ENCODE assay signal across 27 mouse cellular contexts in the genomic region with DNA sequence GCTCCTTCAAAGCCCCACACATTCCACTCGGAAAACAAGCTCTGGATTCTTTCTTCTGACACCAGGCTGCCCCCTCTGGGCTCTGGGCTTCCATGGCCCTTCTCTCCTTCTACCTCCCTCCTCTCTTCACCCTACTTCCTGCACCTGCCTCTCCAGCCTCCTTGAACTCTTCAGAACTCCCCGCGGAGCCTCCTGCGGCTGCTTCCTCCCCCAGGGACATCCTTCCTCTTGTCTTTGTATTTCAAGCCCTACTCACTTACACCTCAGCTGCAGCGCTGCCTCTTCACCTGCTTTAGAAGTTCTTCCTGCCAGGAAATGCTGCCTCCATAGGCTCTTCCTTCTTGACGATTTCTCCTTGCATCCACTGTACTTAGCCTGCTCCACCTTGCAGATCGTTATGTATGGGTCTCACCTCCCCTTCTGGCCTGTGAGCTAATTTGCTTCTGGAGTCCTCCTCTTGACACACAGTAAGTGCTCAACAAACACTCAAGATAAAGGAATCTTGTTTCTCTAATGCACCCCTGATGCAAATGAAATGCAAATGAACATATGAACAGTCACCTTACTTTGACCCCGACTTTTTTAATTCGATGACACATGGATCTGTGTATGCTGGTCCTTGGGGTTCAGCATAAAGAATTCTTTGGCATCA.
DNase-seq lines count a peak whose midpoint lies in the region; ATAC-seq lines count a peak whose summit lies in the region.
"Had no signal": no experiment of that assay in that cellular context is flagged by ENCODE, and none has a peak within 500 bp of the region (broad histone marks: within the 10 kb centered on the region; RNA-seq: fewer than 3 reads in every experiment).

No protein-coding gene starts in this region.

- no peak overlapping the region for H3K4me3 ChIP-seq in limb, embryonic 12.5 days (replicated peaks)
- H3K4me3 ChIP-seq in limb, embryonic 10.5 days, result no peak overlapping the region
- no peak overlapping the region for H3K4me3 ChIP-seq in forebrain, embryonic 13.5 days
- H3K4me3 ChIP-seq: forebrain, embryonic 15.5 days; hindbrain, embryonic 13.5 days; limb, embryonic 13.5 days; lung, embryonic 15.5 days; midbrain, embryonic 12.5 days; neural tube, embryonic 13.5 days had no signal

- peaks cover 10% of the 10 kb centered on the region for H3K27me3 ChIP-seq in limb, embryonic 12.5 days
- H3K27me3 ChIP-seq in limb, embryonic 10.5 days (ENCODE audit: low read depth, poor library complexity, severe bottlenecking), result peaks cover 14% of the 10 kb centered on the region; the same call in 1 of the 2 replicates
- no peaks in the 10 kb centered on the region for H3K27me3 ChIP-seq in forebrain, embryonic 13.5 days
- H3K27me3 ChIP-seq: forebrain, embryonic 15.5 days; lung, embryonic 15.5 days; neural tube, embryonic 13.5 days; Patski had no signal

- H3K9ac ChIP-seq in limb, embryonic 12.5 days (replicated peaks), result 0 out of 2 replicates have a peak overlapping the region, but pooled peaks have one; percentile 0
- no peak overlapping the region for H3K9ac ChIP-seq in forebrain, embryonic 13.5 days
- H3K9ac ChIP-seq: forebrain, embryonic 15.5 days; hindbrain, embryonic 13.5 days; limb, embryonic 13.5 days; lung, embryonic 15.5 days; midbrain, embryonic 12.5 days; neural tube, embryonic 13.5 days had no signal

- WGBS in limb, embryonic 12.5 days, result 46% methylated on average over 9 of the region's 9 CpGs
- WGBS in limb, embryonic 10.5 days, result 49% methylated on average over 9 of the region's 9 CpGs
- 58% methylated on average over 9 of the region's 9 CpGs for WGBS in forebrain, embryonic 13.5 days

- no peak overlapping the region for H3K4me2 ChIP-seq in limb, embryonic 12.5 days
- H3K4me2 ChIP-seq in forebrain, embryonic 13.5 days, result no peak overlapping the region
- H3K4me2 ChIP-seq: forebrain, embryonic 15.5 days; heart, embryonic 11.5 days; hindbrain, embryonic 13.5 days; limb, embryonic 13.5 days; liver, embryonic 11.5 days; lung, embryonic 15.5 days; midbrain, embryonic 12.5 days; neural tube, embryonic 13.5 days had no signal

- peaks cover 22% of the 10 kb centered on the region for H3K4me1 ChIP-seq in limb, embryonic 12.5 days (replicated peaks)
- peaks cover 16% of the 10 kb centered on the region for H3K4me1 ChIP-seq in limb, embryonic 10.5 days
- H3K4me1 ChIP-seq in forebrain, embryonic 13.5 days, result peaks cover 7% of the 10 kb centered on the region; the same call in 1 of the 2 replicates

- H3K9me3 ChIP-seq in limb, embryonic 12.5 days, result no peaks in the 10 kb centered on the region
- no peaks in the 10 kb centered on the region for H3K9me3 ChIP-seq in limb, embryonic 10.5 days (replicated peaks)
- no peaks in the 10 kb centered on the region for H3K9me3 ChIP-seq in forebrain, embryonic 13.5 days (replicated peaks)
- H3K9me3 ChIP-seq: forebrain, embryonic 15.5 days; G1E; hindbrain, embryonic 13.5 days; limb, embryonic 13.5 days; lung, embryonic 15.5 days; midbrain, embryonic 12.5 days; neural tube, embryonic 13.5 days had no signal

- ATAC-seq in limb, embryonic 12.5 days (ENCODE audit: insufficient number of reproducible peaks, insufficient read depth, low FRiP score, low TSS enrichment, low read depth), result no peak
- peak; percentile 44 for ATAC-seq in megakaryocyte progenitor cell, adult 5-6 weeks (replicated peaks; ENCODE audit: poor library complexity)
- ATAC-seq in forebrain, embryonic 13.5 days, result no peak
- ATAC-seq: forebrain, embryonic 15.5 days; intestine, embryonic 16.5 days; Patski had no signal

- DNase-seq in limb, embryonic 10.5 days (ENCODE audit: low spot score), result no peak
- peak; percentile 26 for DNase-seq in 3T3-L1 (ENCODE audit: low read depth, low spot score)
- peak; percentile 34 to 36 for DNase-seq in thymus, postnatal 10 days (ENCODE audit: low spot score in 2 of 2)
- no peak for DNase-seq in urinary bladder, postnatal 14 days (ENCODE audit: low spot score)
- DNase-seq in layer of hippocampus, postnatal 36 days, result no peak
- DNase-seq: adrenal gland, postnatal 25 days; cerebellum, adult 2 months; cerebellum, postnatal 14 days; gastrocnemius, postnatal 36 days; heart, postnatal 4 days; kidney, adult 9 months; kidney, postnatal 10 days; layer of hippocampus, adult 9-11 months had no signal

- no peak overlapping the region for H3K27ac ChIP-seq in limb, embryonic 12.5 days
- no peak overlapping the region for H3K27ac ChIP-seq in limb, embryonic 10.5 days
- H3K27ac ChIP-seq in forebrain, embryonic 13.5 days, result no peak overlapping the region
- H3K27ac ChIP-seq: forebrain, embryonic 15.5 days; hindbrain, embryonic 13.5 days; limb, embryonic 13.5 days; lung, embryonic 15.5 days; midbrain, embryonic 12.5 days; neural tube, embryonic 13.5 days had no signal

- H3K36me3 ChIP-seq in limb, embryonic 12.5 days, result no peaks in the 10 kb centered on the region
- no peaks in the 10 kb centered on the region for H3K36me3 ChIP-seq in limb, embryonic 10.5 days
- no peaks in the 10 kb centered on the region for H3K36me3 ChIP-seq in forebrain, embryonic 13.5 days (ENCODE audit: poor library complexity, severe bottlenecking)
- H3K36me3 ChIP-seq: forebrain, embryonic 15.5 days; G1E; hindbrain, embryonic 13.5 days; limb, embryonic 13.5 days; lung, embryonic 15.5 days; midbrain, embryonic 12.5 days; neural tube, embryonic 13.5 days had no signal

Comparison
In these comparisons a context has a peak if more than half of its experiments do, and no peak if none do; other contexts are left out.
1. DNase-seq: peak in 3T3-L1 (single experiment) and thymus, postnatal 10 days (2 of 2); none in limb, embryonic 10.5 days (single experiment), urinary bladder, postnatal 14 days (single experiment) and layer of hippocampus, postnatal 36 days (0 of 2).